Mouse (Mus musculus) neutrophil, adult 5-6 weeks (primary cell): ENCODE data around the gene Slc39a5. TPM values are rescaled to one million over a fixed set of nuclear protein-coding genes. Genes with fewer than 3 reads are reported as not detected.

Source experiments
- ATAC-seq: fragments of 151-379, 151-347 bp; 2 replicates; pipeline ENCODE4 v1.8.0; 2017; ENCODE audit warnings: mild to moderate bottlenecking, moderate TSS enrichment; ENCODE audit not compliant: insufficient number of reproducible peaks, poor library complexity, low FRiP score, severe bottlenecking; ENCODE audit errors: extremely low read depth
- total RNA-seq: library from RNA; stranded (forward); fragments of 200-1000 nt; gene quantifications from 2 replicates; pipeline ENCODE4 v1.2.3, GENCODE M21; 2017

The Slc39a5 gene
- total RNA-seq, 1 experiment from 2014 or later = not detected

DNA sequence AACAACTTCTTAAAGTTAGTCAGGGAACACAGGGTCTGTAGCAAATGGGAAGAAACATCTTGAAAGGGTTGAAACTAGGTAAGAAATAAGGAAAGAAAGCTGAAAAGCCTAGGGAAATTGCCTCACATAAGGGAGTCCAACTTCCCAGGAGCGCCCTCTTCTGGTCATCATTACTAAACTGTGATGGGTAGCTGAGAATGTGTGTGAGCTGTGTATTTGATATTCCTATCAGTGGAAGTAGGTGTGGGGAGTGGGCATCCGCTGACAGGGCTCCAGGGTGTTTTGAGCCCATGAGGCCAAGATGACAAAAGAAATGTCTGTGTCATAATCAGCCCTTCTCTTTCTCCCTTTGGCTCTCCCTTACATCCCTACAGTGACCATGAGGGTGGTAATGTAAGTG is 42.2 kb downstream of the Slc39a5 start:
- peak; percentile 64; the same call in 1 of the 2 replicates for ATAC-seq

DNA sequence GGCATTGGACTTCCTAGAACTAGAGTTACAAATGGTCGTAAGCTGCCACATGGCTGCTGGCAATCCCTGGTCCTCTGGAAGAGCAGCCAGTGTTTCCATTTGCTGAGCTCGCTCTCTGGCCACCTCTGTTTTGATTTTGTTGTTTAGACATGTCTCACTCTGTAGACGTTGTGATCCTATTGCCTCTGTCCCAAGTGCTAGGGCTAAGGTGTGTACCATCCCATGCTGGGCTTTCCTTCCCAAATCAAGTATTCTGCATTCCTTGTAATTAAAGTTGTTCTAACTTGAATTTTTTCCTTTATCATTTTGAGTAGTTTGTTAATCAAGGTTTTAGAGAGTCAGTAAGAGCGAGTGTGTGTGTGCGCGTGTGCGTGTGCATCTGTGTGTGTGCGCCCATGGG is 53.5 kb downstream of the Slc39a5 start:
- ATAC-seq = no peak

Other genes with a start within 250 kb of the Slc39a5 start
- 8.3 and 12.5 TPM in 2 replicates for gene Rbms2, start 220.9 kb downstream of the Slc39a5 start, total RNA-seq
- not detected in 2 replicates for gene Gls2, start 206.8 kb downstream of the Slc39a5 start, total RNA-seq
- 4.4 TPM in 2 replicates for gene Spryd4, start 189.4 kb downstream of the Slc39a5 start, total RNA-seq
- 0.49 TPM in 1 of 2 replicates, not detected in the other for gene Mip, start 175.4 kb downstream of the Slc39a5 start, total RNA-seq
- 13.6 and 17.5 TPM in 2 replicates for gene Timeless, start 169.2 kb downstream of the Slc39a5 start, total RNA-seq
- 0.23 TPM in 1 of 2 replicates, not detected in the other for gene Apon, start 147.1 kb downstream of the Slc39a5 start, total RNA-seq
- gene Apof, start 132.6 kb downstream of the Slc39a5 start, total RNA-seq = 2.2 TPM in 1 of 2 replicates, not detected in the other
- 65.7 and 74.1 TPM in 2 replicates for gene Stat2, start 130.7 kb downstream of the Slc39a5 start, total RNA-seq
- gene Il23a, start 102.5 kb downstream of the Slc39a5 start, total RNA-seq = not detected in 2 replicates
- gene Pan2, start 97.9 kb downstream of the Slc39a5 start, total RNA-seq = 30.0 and 31.3 TPM in 2 replicates
- 23.6 and 30.7 TPM in 2 replicates for gene Cnpy2, start 78.8 kb downstream of the Slc39a5 start, total RNA-seq
- 82.9 and 84.7 TPM in 2 replicates for gene Cs, start 63.5 kb downstream of the Slc39a5 start, total RNA-seq
- gene Coq10a, start 32.2 kb downstream of the Slc39a5 start, total RNA-seq = 23.1 and 23.6 TPM in 2 replicates
- gene Ankrd52, start 24.1 kb downstream of the Slc39a5 start, total RNA-seq = 16.0 and 16.8 TPM in 2 replicates
- 43.4 and 46.3 TPM in 2 replicates for gene Nabp2, start 10.3 kb upstream of the Slc39a5 start, total RNA-seq
- gene Rnf41, start 10.4 kb upstream of the Slc39a5 start, total RNA-seq = 53.8 and 59.5 TPM in 2 replicates
- 117 and 119 TPM in 2 replicates for gene Smarcc2, start 58.0 kb upstream of the Slc39a5 start, total RNA-seq
- 1,334 and 1,420 TPM in 2 replicates for gene Myl6, start 92.9 kb upstream of the Slc39a5 start, total RNA-seq
- gene Myl6b, start 97.5 kb upstream of the Slc39a5 start, total RNA-seq = 0.58 and 2.0 TPM in 2 replicates
- gene Esyt1, start 124.6 kb upstream of the Slc39a5 start, total RNA-seq = 158 and 160 TPM in 2 replicates
- gene Zc3h10, start 146.5 kb upstream of the Slc39a5 start, total RNA-seq = 36.2 and 37.9 TPM in 2 replicates
- 1,707 and 2,029 TPM in 2 replicates for gene Rpl41, start 148.1 kb upstream of the Slc39a5 start, total RNA-seq
- 47.6 and 55.1 TPM in 2 replicates for gene Pa2g4, start 164.8 kb upstream of the Slc39a5 start, total RNA-seq
- 1.3 and 1.6 TPM in 2 replicates for gene Erbb3, start 188.4 kb upstream of the Slc39a5 start, total RNA-seq
- 404 and 420 TPM in 2 replicates for gene Rps26, start 225.5 kb upstream of the Slc39a5 start, total RNA-seq
- gene Ikzf4, start 244.8 kb upstream of the Slc39a5 start, total RNA-seq = 0.35 TPM in 1 of 2 replicates, not detected in the other